Mouse (Mus musculus) Patski (cell line): ENCODE results near the gene Add3. TPM values are rescaled to one million over a fixed set of nuclear protein-coding genes. Genes with fewer than 3 reads are reported as not detected.

Experiments
- ATAC-seq: fragments of 100-300 bp; one replicate; pipeline ENCODE4 v1.8.0; 2021
- CTCF ChIA-PET: fragments of 350-600 bp; sonication (Branson Sonifier 250); formaldehyde crosslinking; loops from one replicate; lab custom pipeline; 2022; ENCODE audit warnings: inconsistent platforms; lab: Charles Lee
- POLR2A ChIA-PET: fragments of 350-600 bp; sonication (Branson Sonifier 250); formaldehyde crosslinking; loops from one replicate; lab custom pipeline; 2022; ENCODE audit warnings: antibody characterized with exemption, inconsistent platforms; lab: Charles Lee
- DNase-seq: peaks from one replicate; pipeline ENCODE4 v3.0.0-alpha.2; 2011; ENCODE audit warnings: low read depth, low spot score
- H3K27me3 ChIP-seq: fragments of 371-371 bp; one replicate; pipeline ENCODE4 v1.5.1; 2021
- CTCF ChIP-seq: fragments of 100-300 bp; IDR thresholded peaks from one replicate; pipeline ENCODE4 v1.5.1; 2021
- in situ Hi-C: fragments of 300-500 bp; cut with MboI; formaldehyde crosslinking; loops from 3 replicates; pipeline ENCODE4 v1.11.1; 2018; ENCODE audit warnings: low pct_unique_long_range_greater_than_20kb, mixed read lengths
- polyA plus RNA-seq: library from polyadenylated mRNA; unstranded; gene quantifications from one replicate; pipeline ENCODE4 v1.2.3, GENCODE M21; 2021

Add3 gene
- polyA plus RNA-seq, 1 experiment from 2014 or later, result 38.4 TPM

- ATAC-seq (no peak), DNase-seq (no peak)
- H3K27me3 ChIP-seq, result no peaks in the 10 kb centered on the region
- POLR2A ChIA-PET, result no interaction called here
- TF ChIP-seq CTCF, result no peak
- in situ Hi-C loops, result no loop called here
- CTCF ChIA-PET, result interaction anchor here (1.4 kb wide), 1 partner anchor 27 kb away, joined by 4 read pairs; no protein-coding TSS in a partner anchor
Measured at GRCm38 (mm10) chr19:53190232-53190631, 50.0 kb downstream of the Add3 start.

DNA sequence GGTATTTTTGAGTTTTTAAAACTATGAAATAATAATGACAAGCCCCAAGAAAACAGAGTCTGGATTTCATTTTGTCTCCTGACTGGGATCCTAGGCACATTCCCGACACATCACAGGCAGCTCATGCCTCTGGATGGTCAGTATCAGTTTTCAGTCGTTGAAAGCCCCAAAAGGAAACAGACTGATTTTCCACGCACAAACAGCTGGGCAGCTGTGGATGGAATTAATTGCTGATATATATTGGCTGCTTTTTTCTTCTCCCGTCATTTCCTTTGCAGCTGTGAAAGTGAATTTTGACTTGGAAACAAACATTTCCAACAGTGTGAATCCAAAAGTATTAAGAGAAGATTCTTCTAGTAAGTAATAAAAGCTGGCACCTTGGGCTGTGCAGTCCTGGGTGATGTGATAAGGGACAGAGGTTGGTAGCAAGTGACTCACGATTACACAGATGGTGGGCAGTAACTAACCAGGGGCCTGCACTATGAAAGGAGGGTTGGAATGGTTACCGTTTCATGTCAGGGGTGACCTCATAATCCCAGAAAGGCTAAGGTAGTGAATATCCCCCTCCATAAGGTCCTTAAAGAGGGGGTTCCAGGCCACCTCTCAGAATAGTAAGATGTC lies 51.7 kb downstream of the Add3 start:
- ChIA-PET POLR2A (no interaction called here), CTCF (no interaction called here)
- in situ Hi-C loops, result no loop called here
- H3K27me3 ChIP-seq, result no peaks in the 10 kb centered on the region
- DNase-seq (no peak), ATAC-seq (no peak)
- TF ChIP-seq CTCF, result no peak

- no peak for DNase-seq
Measured at GRCm38 (mm10) chr19:53193190-53193589, 52.9 kb downstream of the Add3 start.

DNA sequence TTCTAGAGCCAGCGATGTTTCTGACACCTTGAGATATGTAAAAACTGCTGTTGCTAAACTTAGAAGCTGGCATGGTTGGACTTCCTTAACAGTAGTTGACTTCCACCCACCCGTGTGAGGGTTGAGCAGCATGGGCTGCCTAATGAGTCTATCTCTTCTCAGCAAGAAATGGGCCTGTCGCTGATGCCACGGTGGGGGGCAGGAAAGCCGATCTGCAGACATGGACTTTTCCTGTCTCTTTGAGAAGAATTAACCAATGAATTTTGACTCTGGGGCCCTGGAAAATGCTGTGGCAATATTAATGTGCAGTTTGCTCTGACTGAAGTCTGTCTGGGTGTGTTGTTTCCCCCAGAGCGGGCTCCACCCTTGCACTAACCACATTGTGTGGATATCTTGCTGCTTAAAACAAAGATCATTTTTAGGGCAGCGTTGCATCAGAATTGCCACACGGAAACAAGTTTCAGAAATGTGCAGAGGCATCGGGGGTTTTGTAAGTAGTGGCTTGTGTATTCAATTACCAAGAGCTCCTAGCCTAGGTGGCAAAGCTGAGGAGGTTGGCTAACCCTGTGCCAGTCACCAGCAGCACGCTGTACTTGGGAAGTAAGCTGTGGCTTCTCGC lies 53.8 kb downstream of the Add3 start:
- no peaks in the 10 kb centered on the region for H3K27me3 ChIP-seq
- TF ChIP-seq CTCF, result no peak
- DNase-seq (no peak), ATAC-seq (no peak)
- in situ Hi-C loops, result no loop called here
- ChIA-PET POLR2A (no interaction called here), CTCF (no interaction called here)

More at GRCm38 (mm10) chr19:53193190-53193589, 52.9 kb downstream of the Add3 start:
- no peaks in the 10 kb centered on the region for H3K27me3 ChIP-seq
- in situ Hi-C loops, result no loop called here
- TF ChIP-seq CTCF, result no peak
- ChIA-PET POLR2A (no interaction called here), CTCF (no interaction called here)
- ATAC-seq, result no peak

DNA sequence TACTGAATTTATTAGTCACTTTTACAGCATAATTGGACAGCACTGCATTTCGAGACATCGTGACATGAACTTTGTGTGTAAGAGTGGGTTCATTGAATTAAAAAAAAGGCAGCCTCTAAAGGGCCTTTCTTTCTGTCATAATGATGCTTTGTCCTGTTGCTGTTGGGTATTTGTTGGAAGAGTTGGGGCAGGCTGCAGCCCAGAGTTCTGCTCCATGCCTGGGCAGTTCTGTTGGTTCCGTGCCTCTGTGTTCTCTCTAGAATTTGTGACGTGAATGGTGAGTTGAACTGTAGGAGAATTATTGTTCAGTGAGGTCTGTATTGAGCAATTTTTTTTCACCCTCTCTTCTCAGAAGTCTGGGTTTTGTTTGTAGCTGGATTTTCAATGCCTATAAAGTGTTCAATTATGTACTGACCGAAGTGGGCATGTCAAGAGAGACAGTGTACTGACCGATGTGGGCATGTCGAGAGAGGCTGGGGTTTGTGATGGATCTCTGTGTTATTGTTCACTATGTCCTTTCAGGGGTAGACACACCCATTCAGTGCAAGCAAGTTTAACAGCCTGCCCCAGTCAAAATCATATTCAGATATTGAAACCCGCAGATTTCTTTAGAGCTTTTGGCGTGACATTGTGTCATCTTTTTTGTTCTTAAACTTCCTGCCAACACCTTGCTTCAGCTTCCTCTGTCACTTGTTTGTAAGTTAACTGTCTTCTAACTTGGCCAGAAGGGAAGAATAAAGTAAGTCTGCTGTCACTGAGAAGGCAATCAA lies 54.7 kb downstream of the Add3 start:
- no peaks in the 10 kb centered on the region for H3K27me3 ChIP-seq
- in situ Hi-C loops, result no loop called here
- ATAC-seq (no peak), DNase-seq (no peak)
- POLR2A ChIA-PET, result interaction anchor here (0.6 kb wide), 1 partner anchor 149 kb away, joined by 3 read pairs; no protein-coding TSS in a partner anchor
- no peak for TF ChIP-seq CTCF
- CTCF ChIA-PET, result interaction anchor here (1.1 to 1.9 kb wide), 2 partner anchors 21 to 29 kb away, joined by 3 to 5 read pairs; no protein-coding TSS in a partner anchor

- DNase-seq, result no peak
- ATAC-seq, result no peak
- no peak for TF ChIP-seq CTCF
- POLR2A ChIA-PET, result interaction anchor here (0.6 kb wide), 1 partner anchor 187 kb away, joined by 4 read pairs; no protein-coding TSS in a partner anchor
- in situ Hi-C loops, result no loop called here
- H3K27me3 ChIP-seq, result no peaks in the 10 kb centered on the region
- CTCF ChIA-PET, result interaction anchor here (1.9 kb wide), 2 partner anchors 15 to 19 kb away, joined by 4 to 5 read pairs; no protein-coding TSS in a partner anchor
Measured at GRCm38 (mm10) chr19:53196961-53197360, 56.7 kb downstream of the Add3 start.

DNA sequence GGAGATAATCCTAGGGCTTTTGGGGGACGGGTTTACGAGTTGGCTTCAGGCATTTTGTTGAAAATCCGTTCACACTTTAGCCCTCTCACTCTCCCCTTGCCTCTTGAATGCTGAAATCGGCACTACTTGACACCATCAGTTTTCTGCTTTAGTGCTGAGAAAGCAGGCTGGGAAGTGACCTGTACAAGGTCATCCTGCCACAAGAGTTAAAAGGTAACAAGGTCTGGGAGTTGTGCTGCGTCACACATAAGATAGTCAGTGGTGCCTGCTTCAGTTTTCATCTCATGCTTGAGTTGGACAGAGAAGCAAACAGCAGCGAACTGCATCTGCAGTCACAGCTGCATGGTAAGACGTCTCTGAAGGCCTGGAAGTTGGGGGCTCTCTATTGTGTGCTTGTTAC lies 57.5 kb downstream of the Add3 start:
- POLR2A ChIA-PET, result no interaction called here
- in situ Hi-C loops, result no loop called here
- DNase-seq (no peak), ATAC-seq (no peak)
- TF ChIP-seq CTCF, result no peak
- no peaks in the 10 kb centered on the region for H3K27me3 ChIP-seq
- CTCF ChIA-PET, result no interaction called here

GRCm38 (mm10) chr19:53198706-53199572 lies 58.7 kb downstream of the Add3 start:
- ATAC-seq, result no peak
- no peaks in the 10 kb centered on the region for H3K27me3 ChIP-seq
- no peak for TF ChIP-seq CTCF
- in situ Hi-C loops, result no loop called here
- ChIA-PET POLR2A (no interaction called here), CTCF (interaction anchor here (0.9 kb wide), 1 partner anchor 53 kb away, joined by 3 read pairs; no protein-coding TSS in a partner anchor)
- no peak for DNase-seq

DNA sequence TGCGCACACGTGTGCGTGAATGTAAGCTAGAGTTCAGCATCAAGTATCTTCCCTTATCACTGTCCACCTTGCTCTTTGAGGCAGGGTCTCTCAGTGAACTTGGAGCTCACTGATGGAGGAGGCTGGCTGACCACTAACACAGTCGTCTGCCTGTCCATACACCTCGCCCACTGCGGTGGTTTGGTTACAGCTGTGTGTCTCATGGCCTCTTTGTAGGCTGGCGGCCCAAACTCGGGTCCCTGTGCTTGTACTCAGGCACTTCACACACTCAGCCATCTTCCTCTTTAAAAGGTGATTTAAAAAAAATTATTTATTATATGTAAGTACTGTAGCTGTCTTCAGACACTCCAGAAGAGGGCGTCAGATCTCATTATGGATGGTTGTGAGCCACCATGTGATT lies 59.5 kb downstream of the Add3 start:
- DNase-seq, result no peak
- TF ChIP-seq CTCF, result no peak
- H3K27me3 ChIP-seq, result no peaks in the 10 kb centered on the region
- ChIA-PET CTCF (no interaction called here), POLR2A (no interaction called here)
- in situ Hi-C loops, result no loop called here
- ATAC-seq, result no peak

DNA sequence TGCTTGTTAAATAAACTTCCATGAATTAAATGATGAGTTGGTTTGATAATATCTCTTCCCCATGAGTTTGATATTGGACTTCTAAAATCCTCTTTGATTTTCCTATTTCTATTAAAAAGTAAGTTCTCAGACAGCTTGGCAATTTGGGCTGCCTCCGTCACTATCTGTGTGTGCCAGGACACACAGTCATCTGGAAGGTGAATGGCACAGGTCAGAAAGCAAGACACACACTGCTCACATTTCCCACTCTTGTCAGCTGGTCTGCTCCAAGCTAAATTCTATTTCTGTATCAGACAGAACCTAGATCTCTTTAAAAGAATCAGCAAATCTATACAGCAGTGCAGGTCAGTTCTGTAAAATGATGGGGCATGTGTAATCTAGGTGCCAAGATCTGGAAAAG lies 61.9 kb downstream of the Add3 start:
- ATAC-seq, result no peak
- ChIA-PET CTCF (no interaction called here), POLR2A (no interaction called here)
- no peak for TF ChIP-seq CTCF
- in situ Hi-C loops, result no loop called here
- no peak for DNase-seq
- no peaks in the 10 kb centered on the region for H3K27me3 ChIP-seq
